Mouse (Mus musculus) left cerebral cortex, postnatal 10 days (tissue): ENCODE measurements at regions not wholly inside any gene's neighbourhood (a gene's known extent, or its start where the extent isn't known, plus 50 kb on each side); places are given as distances from the start of the nearest gene placed in this dataset.

Experiments used
- DNase-seq, 2 experiments: peaks; one replicate each; pipeline ENCODE4 v3.0.0; 2021 to 2022; ENCODE audit warnings: low spot score in 2 of 2, mixed read lengths in 1 of 2; ENCODE audit errors: extremely low spot score in 1 of 2
- intact Hi-C: fragments of 180-260 bp; cut with DNase I; formaldehyde crosslinking; loops from one replicate; pipeline ENCODE4 v1.15.1; 2025

DNA sequence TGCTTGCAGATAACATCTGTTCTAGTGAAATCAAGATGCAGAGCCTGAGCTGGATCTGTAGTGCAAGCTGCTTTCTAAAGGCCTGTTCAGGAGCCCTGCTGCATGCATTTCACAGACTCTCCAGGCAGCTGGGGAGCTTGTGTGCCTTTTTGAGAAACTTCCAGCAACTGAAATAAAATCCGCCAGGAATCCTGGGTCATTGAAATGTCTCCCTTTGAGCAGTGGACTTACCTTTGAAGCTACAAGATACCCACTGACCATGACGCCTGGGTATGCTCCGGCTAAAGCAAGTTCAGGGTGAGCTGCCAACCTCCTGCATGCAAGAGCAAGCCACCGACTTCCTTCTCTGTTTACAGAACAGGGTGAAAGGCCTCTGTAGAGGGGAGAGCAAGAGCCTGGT is 278.7 kb downstream of the Cenpw start:
- intact Hi-C loops: no loop called here
- DNase-seq: no peak

DNA sequence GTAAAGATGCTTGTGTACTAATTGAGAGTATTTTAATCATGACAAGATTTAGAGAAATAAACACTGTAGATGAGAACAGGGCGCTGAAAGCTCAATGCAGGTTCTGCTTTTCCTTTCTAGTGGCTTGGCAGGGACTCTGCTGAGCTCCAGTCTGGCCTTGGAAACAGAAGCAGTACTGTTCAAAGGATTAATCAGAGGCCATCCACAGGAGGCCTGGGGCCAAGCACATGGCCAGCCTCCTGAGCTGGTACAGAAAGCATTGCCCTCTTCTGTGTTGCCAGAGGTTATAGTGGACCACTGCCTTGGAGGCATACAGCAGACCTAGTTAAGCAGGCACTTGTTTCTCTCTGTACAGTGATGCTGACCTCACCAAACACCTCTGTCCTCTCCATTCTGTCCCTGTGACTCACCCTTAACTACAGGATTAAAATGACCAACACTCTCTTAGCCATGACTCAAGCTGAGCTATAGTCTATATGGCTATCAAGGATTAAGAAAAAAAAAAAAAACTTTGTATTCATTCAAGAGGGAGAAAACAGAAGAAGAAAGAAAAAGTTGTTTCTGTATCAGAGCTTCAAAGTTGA is 302.5 kb downstream of the Cenpw start:
- intact Hi-C loops: no loop called here
- DNase-seq: peak in 1 of 2 experiments; percentile 36

DNA sequence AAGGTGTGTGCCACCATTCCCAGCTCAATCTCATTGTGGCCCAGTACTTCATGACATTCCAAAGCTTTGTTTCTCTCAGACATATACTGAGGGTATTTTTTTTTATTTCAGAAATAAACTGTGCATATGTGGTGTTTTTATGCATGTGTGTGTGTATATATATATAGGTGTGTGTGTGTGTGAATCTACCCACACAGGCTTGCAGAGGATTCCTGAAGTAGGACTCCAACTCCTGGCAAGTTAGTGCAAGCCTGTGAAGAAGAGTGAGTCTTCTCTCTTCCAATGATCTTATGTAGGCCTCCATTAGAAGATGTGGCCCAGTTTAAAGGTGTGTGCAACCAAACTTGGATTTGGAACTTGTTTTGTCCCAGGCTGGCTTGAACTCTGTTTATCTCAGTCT is 328.9 kb upstream of the Rspo3 start:
- intact Hi-C loops: no loop called here
- DNase-seq: no peak

DNA sequence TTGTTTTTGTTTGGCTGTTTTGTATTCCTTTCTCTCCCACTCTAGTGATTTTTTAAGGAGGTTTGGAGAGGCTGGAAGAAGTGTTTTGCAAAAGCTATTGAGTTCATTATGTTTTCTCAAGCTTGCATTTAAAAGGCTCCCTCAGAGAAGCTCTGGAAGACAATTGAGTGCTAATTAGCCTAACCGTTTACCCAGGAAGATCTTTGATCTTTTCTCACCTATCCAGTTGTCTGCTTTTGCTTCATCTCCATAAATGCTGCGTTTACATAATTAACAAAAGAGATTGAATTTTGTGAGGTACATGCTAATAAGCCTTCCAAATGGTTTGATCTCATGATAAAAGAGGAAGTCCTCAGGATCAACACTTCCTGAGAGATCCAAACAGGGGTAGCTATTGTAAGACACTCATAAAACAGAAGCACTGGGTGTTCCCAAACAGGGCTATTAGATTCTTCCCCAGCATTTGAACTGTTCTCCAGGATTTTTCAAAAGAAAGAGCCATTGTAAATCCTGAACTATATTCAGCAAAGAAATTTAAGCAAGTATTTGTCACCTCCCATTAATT is 320.2 kb upstream of the Rspo3 start:
- DNase-seq: no peak
- intact Hi-C loops: no loop called here

DNA sequence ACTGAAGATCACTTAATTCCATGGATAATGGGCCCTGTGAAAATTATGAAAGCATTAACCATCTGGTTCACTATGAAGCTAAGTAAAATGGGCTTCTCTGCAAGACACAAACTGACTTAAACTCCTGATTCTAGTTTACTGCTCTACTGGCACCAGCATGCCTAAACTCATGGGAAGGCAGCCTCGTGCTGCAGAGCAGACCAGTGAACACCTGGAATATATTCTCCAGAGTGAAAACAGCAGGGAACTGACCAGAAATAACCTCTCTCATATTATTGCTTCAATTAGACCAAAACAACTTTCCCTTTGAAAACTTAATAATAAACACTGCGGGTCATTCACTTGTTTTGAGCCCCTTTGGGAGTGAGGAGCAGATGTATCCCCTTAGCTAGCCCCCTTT is 316.8 kb upstream of the Rspo3 start:
- DNase-seq: no peak
- intact Hi-C loops: no loop called here

DNA sequence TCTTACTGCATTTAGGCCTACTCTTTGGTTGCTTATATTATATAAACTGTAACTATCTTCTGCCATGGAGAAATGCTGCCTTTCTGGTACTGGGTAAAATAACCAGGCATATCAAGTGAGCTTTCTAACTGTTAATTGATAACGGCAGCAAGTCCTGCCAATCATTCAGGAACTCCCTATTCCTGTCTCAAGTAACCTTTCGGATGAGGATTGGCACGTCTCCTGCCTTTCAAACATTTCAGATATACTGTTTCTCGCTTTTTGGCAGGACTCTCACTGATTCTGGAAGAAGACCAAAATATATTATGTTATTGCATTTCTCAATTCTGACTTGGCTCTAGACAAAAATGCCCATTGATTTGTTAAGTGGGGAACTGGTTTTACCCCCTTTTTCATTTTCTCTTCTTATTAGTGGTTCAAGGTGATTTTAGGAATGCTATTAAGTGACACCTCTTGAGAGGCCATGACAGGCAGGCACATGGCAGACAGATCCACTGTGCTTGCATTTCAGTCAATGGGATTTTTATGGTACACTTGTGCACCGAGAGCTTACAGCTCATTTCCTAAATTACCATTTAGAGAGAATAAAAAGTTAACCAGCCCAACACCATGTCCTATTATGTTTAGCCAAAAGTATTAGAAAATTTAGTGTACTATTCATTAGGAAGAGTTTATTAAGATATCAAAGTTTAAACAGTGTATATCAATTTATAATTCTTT is 289.4 kb upstream of the Rspo3 start:
- intact Hi-C loops: no loop called here
- peak in 1 of 2 experiments; percentile 23 for DNase-seq

DNA sequence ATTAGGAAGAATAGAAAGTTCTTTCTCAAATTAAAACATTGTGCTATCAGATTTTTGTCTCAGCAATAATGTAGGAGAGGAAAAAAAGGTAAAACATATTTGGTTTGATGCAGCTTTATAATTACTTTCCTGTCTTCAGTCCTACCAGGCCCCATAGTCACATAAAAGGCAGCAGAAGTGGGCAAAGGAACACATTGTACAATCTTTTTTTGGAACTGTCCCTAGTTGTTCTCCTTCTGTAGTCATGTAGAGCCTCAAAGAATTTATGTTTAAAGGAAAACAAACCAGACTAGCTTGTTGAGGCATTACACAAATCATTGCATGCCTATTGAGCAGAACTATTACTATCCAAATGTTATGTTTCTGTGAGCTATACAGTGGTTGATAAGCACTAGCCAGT is 288.7 kb upstream of the Rspo3 start:
- DNase-seq: no peak
- intact Hi-C loops: no loop called here

DNA sequence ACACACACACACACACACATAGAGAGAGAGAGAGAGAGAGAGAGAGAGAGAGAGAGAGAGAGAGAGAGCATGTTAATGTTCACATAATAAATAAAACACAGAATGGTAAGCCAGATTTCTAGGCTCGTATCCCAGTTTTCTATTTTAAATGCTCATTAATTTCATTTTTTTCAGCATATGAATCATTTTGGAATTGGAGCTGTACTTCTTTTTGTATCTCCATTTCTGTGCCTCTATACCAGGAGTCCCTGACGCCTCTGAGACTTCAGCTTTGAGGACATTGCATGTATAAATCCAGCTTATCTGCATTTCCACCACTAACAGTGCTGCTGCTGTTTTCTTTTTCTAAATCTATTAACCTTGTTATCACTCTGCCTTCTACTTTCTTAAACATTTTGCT is 287.5 kb upstream of the Rspo3 start:
- DNase-seq: no peak
- intact Hi-C loops: no loop called here

DNA sequence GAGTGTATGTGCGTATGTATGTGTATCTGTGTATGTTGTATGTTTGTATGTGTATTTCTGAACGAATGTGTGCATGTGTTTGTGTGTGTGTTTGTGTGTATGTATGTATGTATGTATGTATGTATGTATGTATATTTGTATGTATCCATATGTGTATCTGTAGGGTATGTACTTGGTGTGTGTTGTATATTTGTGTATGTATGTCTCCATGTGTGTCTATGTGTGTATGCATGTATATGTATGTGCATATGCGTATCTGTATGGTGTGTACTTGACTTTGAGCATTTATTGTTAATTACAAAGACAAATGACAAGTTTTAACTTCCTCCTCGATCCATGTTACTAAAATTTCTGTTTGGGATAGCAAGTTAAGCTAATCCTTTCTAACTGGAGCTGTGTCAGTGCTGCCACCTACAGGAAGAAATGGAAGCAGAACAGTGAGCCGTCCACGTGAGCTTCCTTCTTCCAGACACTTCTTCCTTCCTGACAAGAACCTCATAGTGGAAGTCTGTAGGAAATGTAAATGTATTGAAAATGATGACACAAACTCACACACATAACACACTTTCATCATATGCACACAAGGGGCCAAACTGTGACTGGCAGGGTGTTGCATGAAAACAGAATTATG is 268.4 kb upstream of the Rspo3 start:
- DNase-seq: peak; percentile 36 to 43
- intact Hi-C loops: loop anchor here (2.0 to 10.0 kb wide), 2 partner anchors 271 to 611 kb away; no protein-coding TSS in a partner anchor

DNA sequence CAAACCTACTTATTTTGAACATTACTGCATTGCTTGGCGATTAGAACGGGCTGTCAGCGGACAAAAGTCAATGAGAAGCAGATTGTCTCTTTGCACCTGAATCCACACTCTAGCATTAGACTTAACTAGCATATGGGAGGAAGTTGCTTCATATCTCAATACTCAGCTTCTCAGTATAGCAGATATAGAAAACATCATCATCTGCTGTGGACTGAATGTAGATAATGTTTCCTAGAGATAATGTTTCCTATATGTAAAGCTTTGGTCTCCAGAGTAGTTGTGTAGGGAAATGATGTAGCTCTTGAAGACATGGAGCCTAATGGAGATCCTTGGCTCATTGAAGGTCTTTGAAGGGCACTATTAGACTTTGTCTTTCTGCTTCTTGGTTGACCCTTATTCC is 267.0 kb upstream of the Rspo3 start:
- intact Hi-C loops: loop anchor here (10.0 kb wide), 1 partner anchor 612 kb away; no protein-coding TSS in a partner anchor
- no peak for DNase-seq

DNA sequence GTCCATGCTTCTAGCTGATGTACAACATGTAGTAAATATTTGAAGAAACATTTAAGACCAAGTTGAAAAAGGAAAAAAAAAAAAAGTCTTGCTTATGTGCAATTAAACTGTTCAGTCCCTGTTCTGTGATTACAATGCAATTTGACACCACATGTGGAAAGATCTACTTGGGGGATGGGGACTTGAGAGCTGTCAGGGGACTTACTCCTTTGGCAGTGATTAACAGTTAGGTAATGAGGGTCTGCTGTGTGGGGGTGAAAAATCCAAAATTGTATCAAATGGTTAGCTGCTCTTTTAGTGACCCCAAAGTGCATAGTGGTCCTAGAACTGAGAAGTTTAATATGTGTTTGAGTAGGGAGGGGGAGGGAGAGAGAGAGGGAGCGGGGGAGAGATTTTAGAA is 259.0 kb upstream of the Rspo3 start:
- intact Hi-C loops: no loop called here
- no peak for DNase-seq

DNA sequence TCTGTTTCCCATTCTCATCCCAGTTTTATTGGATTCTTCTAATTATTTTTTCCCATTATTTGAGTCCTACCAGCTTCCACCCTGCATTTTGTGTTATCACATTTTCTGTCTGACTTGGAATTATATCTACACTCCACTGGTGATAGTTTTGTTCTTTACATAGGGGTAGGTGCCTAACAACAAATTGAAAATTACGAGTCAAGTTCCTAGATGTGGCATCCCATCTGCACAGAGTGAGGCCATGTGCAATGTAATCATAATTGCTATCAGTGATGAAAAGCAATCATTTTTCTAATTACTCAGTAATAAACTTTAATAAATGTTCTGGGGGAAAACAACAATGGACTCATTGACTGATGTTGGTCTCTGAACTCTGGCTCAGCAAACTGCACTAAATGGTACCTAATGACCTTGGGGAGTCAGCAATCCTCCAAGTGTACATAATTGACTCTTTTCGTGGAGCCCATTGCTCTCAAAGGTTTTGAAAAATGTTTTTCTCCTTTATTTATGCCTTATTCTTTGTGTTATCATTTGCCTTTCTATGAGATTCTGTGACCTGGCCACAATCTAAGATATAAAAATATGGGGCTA is 250.6 kb upstream of the Rspo3 start:
- intact Hi-C loops: no loop called here

DNA sequence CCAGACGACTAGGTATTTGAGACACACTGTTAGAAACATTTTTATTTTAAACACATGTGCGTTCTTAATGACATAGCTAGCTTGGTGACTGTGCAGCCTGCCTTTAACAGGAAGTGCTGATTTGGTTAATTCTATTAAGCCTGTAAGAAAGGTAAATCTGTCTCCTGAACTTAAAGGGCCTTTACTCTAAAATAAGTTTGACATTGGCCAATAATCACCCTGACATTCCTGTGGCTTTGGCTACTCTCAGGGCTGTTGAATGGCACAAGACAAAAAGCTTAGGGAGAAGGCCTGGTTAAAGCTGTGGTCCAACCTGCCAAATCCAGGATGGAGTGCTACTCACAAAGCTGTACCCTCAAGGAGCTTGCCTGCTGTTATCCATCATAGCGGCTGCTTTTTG is 201.0 kb upstream of the Rspo3 start:
- intact Hi-C loops: no loop called here

More for the DNA sequence above, 250.6 kb upstream of the Rspo3 start:
- DNase-seq: no peak

DNA sequence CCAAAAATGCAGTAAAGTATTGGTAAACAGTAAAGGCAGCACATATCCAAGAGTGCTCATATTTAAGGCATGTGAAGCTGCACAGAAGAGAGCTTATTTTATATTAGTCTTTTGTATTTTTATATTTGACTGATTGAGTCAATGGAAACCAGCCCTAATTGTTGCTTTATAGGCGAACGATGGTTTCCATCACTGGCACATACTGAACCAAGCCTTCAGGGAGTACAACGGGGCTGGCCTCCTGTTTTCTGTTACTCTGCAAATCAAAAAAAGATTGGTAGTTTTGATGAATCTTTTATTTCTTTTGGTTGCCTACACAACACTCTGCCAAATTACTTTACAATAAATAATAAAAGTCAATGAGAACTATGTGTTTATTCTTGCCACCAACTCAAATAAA is 189.7 kb upstream of the Rspo3 start:
- intact Hi-C loops: no loop called here
- no peak for DNase-seq

More for the DNA sequence above, 201.0 kb upstream of the Rspo3 start:
- no peak for DNase-seq

DNA sequence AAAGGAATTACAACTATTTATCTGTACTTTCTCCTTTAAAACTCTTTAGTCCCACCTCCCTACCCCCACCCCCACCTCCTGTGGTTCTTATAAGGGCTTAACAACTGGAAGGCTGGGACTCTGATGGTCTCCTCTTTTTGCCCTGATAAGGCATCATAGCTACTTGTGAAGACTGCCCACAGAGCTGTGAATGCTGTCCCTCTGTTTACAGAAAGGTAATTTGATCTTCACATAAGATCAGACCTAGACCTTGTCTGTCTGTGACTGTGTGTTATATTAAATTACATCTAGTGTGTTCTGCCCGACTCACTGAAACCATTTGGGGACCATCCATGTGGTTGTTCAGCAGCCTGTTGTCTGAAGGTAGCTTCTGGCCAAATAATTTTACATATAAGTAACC is 175.3 kb upstream of the Rspo3 start:
- intact Hi-C loops: no loop called here
- DNase-seq: no peak

DNA sequence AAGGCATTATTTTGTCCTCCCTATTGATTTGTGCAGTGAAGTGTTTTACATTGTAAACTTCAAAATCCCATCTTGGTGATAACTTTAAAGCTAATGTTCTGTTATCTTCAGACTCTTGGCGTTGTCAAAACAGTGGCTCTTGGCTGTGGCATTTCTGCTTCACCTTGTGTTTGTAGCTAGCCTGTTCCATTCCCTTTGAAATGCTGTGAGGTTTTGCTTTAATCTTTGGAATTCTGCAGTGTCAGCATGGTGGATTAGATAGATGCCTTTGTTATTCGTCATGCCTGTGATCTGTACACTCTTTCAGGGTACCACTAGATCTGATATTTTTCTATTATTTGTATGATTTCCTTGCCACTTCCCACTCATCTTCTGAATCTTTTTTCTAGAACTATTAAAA is 173.0 kb upstream of the Rspo3 start:
- no peak for DNase-seq
- intact Hi-C loops: no loop called here

DNA sequence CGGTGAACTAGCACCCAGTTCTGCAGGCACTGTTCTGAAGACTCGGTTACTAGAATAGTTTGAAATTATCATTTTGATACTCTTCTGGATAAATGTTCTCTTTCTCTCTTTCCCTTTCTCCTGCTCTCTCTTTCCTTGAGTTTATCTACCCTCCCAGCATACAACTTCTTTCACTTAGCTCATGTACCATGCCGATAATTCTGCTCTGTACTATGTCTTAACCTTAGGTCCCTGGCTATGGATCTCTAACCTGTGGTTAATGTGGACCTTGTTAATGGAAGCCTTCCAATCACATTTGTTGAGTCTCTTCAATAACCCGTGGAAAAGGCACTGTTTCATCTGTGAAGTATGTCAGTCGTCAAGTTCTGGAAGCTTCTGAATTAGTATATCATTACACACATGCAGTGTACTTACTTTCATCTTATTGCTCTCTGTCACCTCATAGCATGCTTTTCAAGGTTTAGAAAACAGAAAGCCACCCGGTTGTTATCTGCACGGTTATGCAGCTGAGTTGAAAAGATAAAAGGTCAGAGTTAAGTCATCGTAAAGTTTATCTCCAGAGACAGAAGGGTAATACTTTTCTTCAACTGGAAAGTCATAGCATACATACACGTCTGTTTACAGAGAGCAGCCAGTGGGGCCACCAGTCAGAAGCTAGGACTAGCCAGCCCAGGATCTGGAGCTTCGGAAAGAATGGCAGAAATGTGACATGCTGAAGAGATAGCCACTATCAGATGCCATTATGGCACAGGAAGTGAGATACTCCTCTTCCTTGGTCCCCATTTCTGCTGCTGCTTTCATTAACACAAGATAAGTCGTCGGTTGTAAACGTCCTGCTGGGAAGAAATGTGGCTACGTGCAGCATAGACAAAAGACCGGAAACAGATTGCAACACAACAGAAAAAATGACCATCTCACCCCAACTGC is 157.6 kb upstream of the Rspo3 start:
- no peak for DNase-seq
- intact Hi-C loops: no loop called here

DNA sequence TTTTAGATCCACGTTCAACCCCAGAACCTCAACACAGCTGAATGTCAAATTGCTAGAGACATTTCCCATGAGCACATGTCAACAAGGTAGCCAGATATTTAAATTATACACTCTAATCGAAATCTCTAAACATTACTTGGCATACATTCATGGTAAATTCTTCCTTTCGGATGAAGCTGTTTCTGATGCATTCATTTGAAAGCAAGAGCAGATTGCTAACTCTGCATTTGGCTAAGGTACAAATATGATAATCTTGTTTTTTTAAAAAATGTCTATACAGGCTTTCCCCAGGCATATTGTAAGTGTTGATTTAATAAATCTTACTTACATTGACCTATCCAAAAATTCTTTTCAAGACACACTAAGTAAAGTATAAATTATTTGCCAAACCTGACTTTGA is 153.9 kb upstream of the Rspo3 start:
- DNase-seq: no peak
- intact Hi-C loops: no loop called here

DNA sequence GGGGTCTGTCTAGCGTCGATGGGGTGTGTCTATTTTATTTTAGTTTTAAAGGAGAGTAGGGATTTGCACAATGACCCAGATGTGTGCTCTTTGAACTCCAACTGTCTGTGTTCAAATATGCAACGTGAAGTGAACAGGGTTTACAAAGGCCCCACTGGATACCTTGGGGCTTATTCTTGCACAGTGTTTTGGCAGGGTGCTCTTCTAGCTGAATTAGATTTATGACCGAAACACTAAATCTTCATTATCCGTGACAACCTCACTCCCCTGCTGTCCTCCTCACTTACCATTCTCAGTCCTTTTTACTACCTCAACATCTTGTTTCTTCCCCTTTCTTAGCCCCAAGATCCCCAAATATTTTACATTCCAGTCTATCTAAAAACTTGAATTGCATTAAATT is 151.3 kb upstream of the Rspo3 start:
- intact Hi-C loops: no loop called here

More for the DNA sequence above, 151.3 kb upstream of the Rspo3 start:
- DNase-seq: no peak
